ENCODE assay signal across 9 mouse cellular contexts in genomic region chr5:106459120-106459641, GRCm38 (mm10). TPM values are rescaled to one million over a fixed set of nuclear protein-coding genes. Genes with fewer than 3 reads are reported as not detected.
A peak's percentile ranks its signal among the peaks of the same experiment; 100 is the strongest.
DNase-seq lines count a peak whose midpoint lies in the region; ATAC-seq lines count a peak whose summit lies in the region.
"Had no signal": no experiment of that assay in that cellular context is flagged by ENCODE, and none has a peak within 500 bp of the region (broad histone marks: within the 10 kb centered on the region; RNA-seq: fewer than 3 reads in every experiment).

No protein-coding gene starts in this region.

- H3K9ac ChIP-seq in lung, embryonic 15.5 days: no peak overlapping the region
- H3K9ac ChIP-seq in intestine, embryonic 16.5 days (ENCODE audit: low read depth, low read length): no peak overlapping the region

- peak overlapping the region; percentile 95 for H3K4me2 ChIP-seq in lung, embryonic 15.5 days
- H3K4me2 ChIP-seq in intestine, embryonic 16.5 days (ENCODE audit: low read depth, low read length): no peak overlapping the region; the same call in 1 of the 2 replicates

- H3K4me1 ChIP-seq in lung, embryonic 15.5 days: peaks cover 23% of the 10 kb centered on the region
- peaks cover 57% of the 10 kb centered on the region for H3K4me1 ChIP-seq in forebrain, embryonic 10.5 days
- peaks cover 14% of the 10 kb centered on the region for H3K4me1 ChIP-seq in intestine, embryonic 16.5 days (ENCODE audit: control insufficient read depth, insufficient read depth, low read length)

- no peak for DNase-seq in lung, adult 18-20 months
- DNase-seq in forebrain, embryonic 10.5 days (ENCODE audit: extremely low spot score, low spot score): peak; percentile 58
- peak; percentile 59 for DNase-seq in retina, postnatal 1 day
- no peak for DNase-seq in natural killer cell, adult 2 months (ENCODE audit: low spot score in 2 of 2)
- DNase-seq in gastrocnemius, postnatal 25 days: no peak
- no peak for DNase-seq in gastrocnemius, postnatal 36 days

- intact Hi-C loops in gastrocnemius, postnatal 36 days (cut with DNase I): loop anchor here (5.0 kb wide), 1 partner anchor 193 kb away; no protein-coding TSS in a partner anchor

- peaks cover 97% of the 10 kb centered on the region for H3K27me3 ChIP-seq in lung, embryonic 15.5 days
- peaks cover 100% of the 10 kb centered on the region for H3K27me3 ChIP-seq in forebrain, embryonic 10.5 days (ENCODE audit: poor library complexity, severe bottlenecking)
- H3K27me3 ChIP-seq in intestine, embryonic 16.5 days (replicated peaks; ENCODE audit: control insufficient read depth, insufficient read depth, low read length): peaks cover 92% of the 10 kb centered on the region

- H3K27ac ChIP-seq in lung, embryonic 15.5 days: no peak overlapping the region
- H3K27ac ChIP-seq in forebrain, embryonic 10.5 days: peak overlapping the region; percentile 78
- H3K27ac ChIP-seq in intestine, embryonic 16.5 days (ENCODE audit: low read length): no peak overlapping the region

- H3K36me3 ChIP-seq in lung, embryonic 15.5 days: no peaks in the 10 kb centered on the region
- no peaks in the 10 kb centered on the region for H3K36me3 ChIP-seq in forebrain, embryonic 10.5 days (replicated peaks)
- no peaks in the 10 kb centered on the region for H3K36me3 ChIP-seq in intestine, embryonic 16.5 days (ENCODE audit: control insufficient read depth, insufficient read depth, low read length)

- H3K4me3 ChIP-seq in lung, embryonic 15.5 days: peak overlapping the region; percentile 45; the same call in 1 of the 2 replicates
- H3K4me3 ChIP-seq in forebrain, embryonic 10.5 days: peak overlapping the region; percentile 62
- H3K4me3 ChIP-seq in intestine, embryonic 16.5 days (ENCODE audit: low read length): peak overlapping the region; percentile 52

- no peaks in the 10 kb centered on the region for H3K9me3 ChIP-seq in lung, embryonic 15.5 days
- H3K9me3 ChIP-seq in forebrain, embryonic 10.5 days: no peaks in the 10 kb centered on the region
- H3K9me3 ChIP-seq in intestine, embryonic 16.5 days (ENCODE audit: control insufficient read depth, low read length): no peaks in the 10 kb centered on the region

- ATAC-seq in lung, embryonic 15.5 days (ENCODE audit: borderline replicate concordance, extremely low read depth, low FRiP score, low TSS enrichment): 0 out of 2 replicates have a peak, but pooled peaks have one; percentile 32
- no peak for ATAC-seq in intestine, embryonic 16.5 days

- WGBS in lung, embryonic 15.5 days: under 1% methylated on average over 31 of the region's 31 CpGs
- WGBS in forebrain, embryonic 10.5 days: under 1% methylated on average over 31 of the region's 31 CpGs
- WGBS in intestine, embryonic 16.5 days: under 1% methylated on average over 31 of the region's 31 CpGs

RNA-seq across cellular contexts. Expression of gene Barhl2, which starts 1.2 kb away (rescaled TPM):
- not detected in 2 replicates for polyA plus RNA-seq in lung, embryonic 15.5 days (2015; fragmentation: Nextera tagmentation; extraction: Ambion mirVana)
- polyA plus RNA-seq in forebrain, embryonic 10.5 days (2016; fragmentation: Nextera tagmentation; extraction: Ambion mirVana): 1.3 and 2.3 TPM in 2 replicates
- polyA plus RNA-seq in intestine, embryonic 16.5 days (2015; fragmentation: Nextera tagmentation; extraction: Ambion mirVana): not detected in 2 replicates
- not detected for total RNA-seq in gastrocnemius, postnatal 25 days (2021)
- not detected for total RNA-seq in gastrocnemius, postnatal 36 days (2021)
- total RNA-seq: hematopoietic stem cell, adult 5-6 weeks had no signal

Comparison
In these comparisons a context has a peak if more than half of its experiments do, and no peak if none do; other contexts are left out.
1. DNase-seq: peak in forebrain, embryonic 10.5 days (single experiment) and retina, postnatal 1 day (single experiment); none in lung, adult 18-20 months (0 of 2), natural killer cell, adult 2 months (0 of 2), gastrocnemius, postnatal 25 days (single experiment) and gastrocnemius, postnatal 36 days (0 of 2).
2. Peak in every context shown above with its lines, with median percentiles within 50 percentile points of each other: H3K4me3 ChIP-seq.